Mouse (Mus musculus) frontal cortex, postnatal 36 days (tissue): ENCODE results near the gene Cntnap5c.
"Not testable (repeated sequence)": the region's sequence is repeated elsewhere in the genome, so short reads cannot be mapped to it uniquely, and the experiment has no call there.

ENCODE experiments used
- DNase-seq, 2 experiments: peaks; one replicate each; pipeline ENCODE4 v3.0.0; 2022; ENCODE audit warnings: low spot score in 2 of 2

Gene Cntnap5c

GRCm38 (mm10) chr17:57768622-57769610 is at the start of gene Cntnap5c:
TSS of gene Cntnap5c (plus strand) at chr17:57769570.
- DNase-seq, result peak; percentile 45 to 53

- DNase-seq, result no peak
Observed at GRCm38 (mm10) chr17:57742119-57742518, 27.3 kb upstream of the Cntnap5c start, which contains the start of gene Gm21834. TSS of gene Gm21834 (minus strand) at chr17:57742219.

GRCm38 (mm10) chr17:57758033-57758432 is 11.3 kb upstream of the Cntnap5c start:
- no peak for DNase-seq

GRCm38 (mm10) chr17:57767306-57767705 is 2.1 kb upstream of the Cntnap5c start:
- no peak for DNase-seq

GRCm38 (mm10) chr17:57770904-57771303 is 1.5 kb downstream of the Cntnap5c start:
- DNase-seq, result peak; percentile 21 to 69

- DNase-seq, result no peak
Observed at GRCm38 (mm10) chr17:57788161-57788799, 18.9 kb downstream of the Cntnap5c start.

- no peak for DNase-seq
Observed at GRCm38 (mm10) chr17:57795408-57795807, 26.0 kb downstream of the Cntnap5c start.

- no peak for DNase-seq
Observed at GRCm38 (mm10) chr17:57796668-57797311, 27.4 kb downstream of the Cntnap5c start.

- DNase-seq, result no peak
Observed at GRCm38 (mm10) chr17:57799414-57799985, 30.1 kb downstream of the Cntnap5c start.

GRCm38 (mm10) chr17:57801180-57801579 is 31.8 kb downstream of the Cntnap5c start:
- DNase-seq, result peak in 1 of 2 experiments; percentile 8

GRCm38 (mm10) chr17:57837090-57837971 is 68.0 kb downstream of the Cntnap5c start:
- no peak for DNase-seq

GRCm38 (mm10) chr17:57855811-57856210 is 86.4 kb downstream of the Cntnap5c start:
- not testable (repeated sequence) for DNase-seq

GRCm38 (mm10) chr17:57865996-57866395 is 96.6 kb downstream of the Cntnap5c start:
- no peak for DNase-seq

GRCm38 (mm10) chr17:57887742-57888389 is 118.5 kb downstream of the Cntnap5c start:
- no peak for DNase-seq

GRCm38 (mm10) chr17:57911770-57912293 is 142.5 kb downstream of the Cntnap5c start:
- DNase-seq, result no peak

GRCm38 (mm10) chr17:57984230-57984629 is 214.9 kb downstream of the Cntnap5c start:
- no peak for DNase-seq

- no peak for DNase-seq
Observed at GRCm38 (mm10) chr17:57988420-57988819, 219.1 kb downstream of the Cntnap5c start.

GRCm38 (mm10) chr17:57996461-57996860 is 227.1 kb downstream of the Cntnap5c start:
- no peak for DNase-seq

- DNase-seq, result no peak
Observed at GRCm38 (mm10) chr17:57999080-57999479, 229.7 kb downstream of the Cntnap5c start.

- DNase-seq, result no peak
Observed at GRCm38 (mm10) chr17:58002845-58003244, 233.5 kb downstream of the Cntnap5c start.
